Mouse (Mus musculus) cortical plate, adult 2 months (tissue): ENCODE results near the gene Sdc4. TPM values are rescaled to one million over a fixed set of nuclear protein-coding genes. Genes with fewer than 3 reads are reported as not detected.

Experiments
- H3K27ac ChIP-seq: fragments of 200-500 bp; 2 replicates; pipeline ENCODE4 v1.5.1; 2012; ENCODE audit warnings: low read length, control low read depth, inconsistent platforms; ENCODE audit not compliant: insufficient read depth
- H3K4me1 ChIP-seq: fragments of 200-500 bp; 2 replicates; pipeline ENCODE4 v1.6.1; 2011; ENCODE audit warnings: low read length; ENCODE audit not compliant: control insufficient read depth, insufficient read depth
- H3K4me3 ChIP-seq: fragments of 200-500 bp; 2 replicates; pipeline ENCODE4 v1.5.1; 2011; ENCODE audit warnings: mild to moderate bottlenecking, low read length, control low read depth; ENCODE audit not compliant: insufficient read depth
- CTCF ChIP-seq: fragments of 200-500 bp; IDR thresholded peaks from 2 replicates; pipeline ENCODE4 v1.5.1; 2011; ENCODE audit warnings: mild to moderate bottlenecking, control low read depth, low read length; ENCODE audit not compliant: insufficient read depth; ENCODE audit errors: extremely low read depth
- POLR2A ChIP-seq: fragments of 200-500 bp; IDR thresholded peaks from 2 replicates; pipeline ENCODE4 v1.6.1; 2011; ENCODE audit warnings: mild to moderate bottlenecking, low read length, control low read depth; ENCODE audit not compliant: insufficient read depth; ENCODE audit errors: extremely low read depth
- polyA plus RNA-seq: library from polyadenylated mRNA; depleted of rRNA; stranded (reverse); fragments of >200 nt; gene quantifications from 2 replicates; pipeline ENCODE4 v1.2.3, GENCODE M21; 2012

Gene Sdc4
- polyA plus RNA-seq, 1 experiment: 47.1 TPM

DNA sequence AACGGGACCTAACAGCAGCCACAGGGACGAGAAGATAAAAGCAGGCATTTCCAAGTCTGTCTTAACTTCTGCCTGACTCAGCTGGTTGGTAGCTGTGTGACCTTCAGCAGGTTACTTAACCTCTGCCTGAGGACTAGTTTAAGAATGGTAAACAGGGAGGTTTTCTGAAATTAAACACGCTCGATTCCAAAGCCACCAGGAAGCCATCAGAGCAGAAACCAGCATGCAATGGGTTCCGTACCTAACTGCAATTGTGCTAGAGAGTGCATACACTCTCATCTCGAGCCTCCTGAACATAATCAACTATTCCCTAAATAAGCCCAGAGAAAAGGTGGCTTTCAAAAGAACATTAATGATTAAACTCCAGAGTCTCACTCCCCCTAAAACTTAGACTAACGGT lies 2.0 kb downstream of the Sdc4 start:
- no peak overlapping the region for H3K27ac ChIP-seq
- no peaks in the 10 kb centered on the region for H3K4me1 ChIP-seq
- peak overlapping the region; percentile 30 for H3K4me3 ChIP-seq
- TF ChIP-seq CTCF (no peak), POLR2A (no peak)

DNA sequence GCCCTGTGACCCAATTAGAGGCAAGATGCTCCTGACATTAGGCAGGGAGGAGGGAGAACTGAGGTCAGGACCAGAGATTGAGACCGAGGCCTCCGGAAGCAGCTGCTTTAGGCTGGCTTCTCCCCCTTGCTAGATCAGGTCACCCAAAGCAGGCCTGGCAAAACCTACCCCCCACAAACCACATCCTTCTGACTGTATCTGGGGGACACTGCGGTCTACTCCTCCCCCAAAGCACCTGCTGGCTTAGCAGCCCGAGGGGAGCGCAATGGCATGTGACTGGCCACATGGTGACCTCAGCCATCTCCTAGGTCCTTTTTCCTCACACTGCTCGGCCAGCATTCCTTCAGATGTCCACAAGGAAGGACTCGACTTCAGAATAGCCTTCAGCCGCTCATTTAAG lies 2.5 kb downstream of the Sdc4 start:
- no peaks in the 10 kb centered on the region for H3K4me1 ChIP-seq
- peak overlapping the region; percentile 42; the same call in 1 of the 2 replicates for H3K27ac ChIP-seq
- TF ChIP-seq CTCF (no peak), POLR2A (no peak)
- peak overlapping the region; percentile 30 for H3K4me3 ChIP-seq

DNA sequence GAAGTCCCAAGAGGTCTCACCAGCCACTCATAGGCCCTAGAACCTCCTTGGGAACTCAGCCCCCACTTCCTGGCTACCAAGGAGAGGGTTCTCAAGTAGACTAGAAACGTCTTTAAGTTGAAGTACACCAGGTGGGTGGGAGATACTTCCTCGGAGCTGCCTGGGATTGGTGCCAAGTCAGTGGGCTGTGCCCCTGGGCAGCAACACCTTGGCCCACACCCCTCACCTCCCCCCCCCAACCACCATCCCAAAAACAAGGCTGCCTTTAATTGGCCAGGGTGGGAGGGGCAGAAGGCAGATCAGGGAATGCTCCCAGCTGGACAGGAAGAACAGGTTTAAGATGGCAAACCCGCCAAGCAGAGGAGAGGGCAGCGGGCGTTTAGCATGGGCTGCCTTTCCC lies 3.4 kb downstream of the Sdc4 start:
- Histone ChIP-seq H3K4me3 (peak overlapping the region; percentile 30; the same call in 1 of the 2 replicates), H3K4me1 (no peaks in the 10 kb centered on the region), H3K27ac (no peak overlapping the region)
- TF ChIP-seq CTCF (no peak), POLR2A (no peak)

- no peaks in the 10 kb centered on the region for H3K4me1 ChIP-seq
- H3K4me3 ChIP-seq: no peak overlapping the region
- no peak for TF ChIP-seq CTCF
- 0 out of 2 replicates have a peak, but pooled peaks have one; percentile 11 for TF ChIP-seq POLR2A
- peak overlapping the region; percentile 70 for H3K27ac ChIP-seq
Measured at GRCm38 (mm10) chr2:164439001-164439421, 4.7 kb downstream of the Sdc4 start.

DNA sequence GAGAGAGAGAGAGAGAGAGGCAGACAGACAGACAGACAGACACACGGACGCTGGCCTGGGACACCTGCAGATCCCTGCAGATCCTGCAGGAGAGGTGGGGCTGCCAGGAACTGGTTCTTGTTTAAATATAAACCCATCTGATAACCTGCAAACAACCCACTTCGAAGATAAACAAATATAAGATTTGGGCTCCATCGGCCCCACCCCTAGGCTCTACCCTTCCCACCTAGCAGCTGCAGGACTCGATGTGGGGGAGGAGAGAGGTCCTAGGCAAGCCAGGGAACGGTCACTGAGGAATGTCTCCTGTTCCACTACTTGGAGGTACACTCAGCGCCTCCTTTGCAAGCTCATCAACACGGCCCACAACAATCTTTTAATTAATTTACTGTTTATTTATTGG lies 5.4 kb downstream of the Sdc4 start:
- H3K27ac ChIP-seq: peak overlapping the region; percentile 70; the same call in 1 of the 2 replicates
- H3K4me1 ChIP-seq: no peaks in the 10 kb centered on the region
- TF ChIP-seq CTCF (no peak), POLR2A (no peak)
- no peak overlapping the region for H3K4me3 ChIP-seq

DNA sequence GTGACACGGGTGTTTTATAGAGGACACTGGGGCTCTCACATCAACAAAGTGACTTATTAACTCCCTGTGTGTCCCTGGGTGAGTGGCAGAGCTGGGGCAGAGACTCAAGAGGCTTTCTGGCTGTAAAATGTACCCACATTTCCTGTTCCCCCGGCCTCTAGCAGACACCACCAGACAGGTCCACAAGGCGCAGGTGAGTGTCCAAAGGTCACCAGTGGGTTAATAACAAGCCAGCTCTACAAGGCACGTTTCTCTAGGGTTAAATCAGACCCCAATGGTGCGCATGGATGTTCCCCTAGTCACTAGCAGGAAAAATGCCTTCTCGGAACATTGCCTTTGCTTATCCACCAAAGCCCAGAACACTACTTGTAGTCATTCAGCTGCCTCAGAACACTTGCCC lies 6.0 kb downstream of the Sdc4 start:
- Histone ChIP-seq H3K4me1 (no peaks in the 10 kb centered on the region), H3K4me3 (no peak overlapping the region), H3K27ac (no peak overlapping the region)
- TF ChIP-seq CTCF (no peak), POLR2A (no peak)

GRCm38 (mm10) chr2:164436961-164437360 lies 6.7 kb downstream of the Sdc4 start:
- TF ChIP-seq CTCF: no peak
- no peak for TF ChIP-seq POLR2A
- Histone ChIP-seq H3K4me1 (no peaks in the 10 kb centered on the region), H3K4me3 (no peak overlapping the region), H3K27ac (peak overlapping the region; percentile 49; the same call in 1 of the 2 replicates)

- Histone ChIP-seq H3K4me3 (no peak overlapping the region), H3K27ac (no peak overlapping the region; the same call in 1 of the 2 replicates), H3K4me1 (no peaks in the 10 kb centered on the region)
- TF ChIP-seq CTCF (no peak), POLR2A (no peak)
Measured at GRCm38 (mm10) chr2:164436215-164436913, 7.3 kb downstream of the Sdc4 start.

DNA sequence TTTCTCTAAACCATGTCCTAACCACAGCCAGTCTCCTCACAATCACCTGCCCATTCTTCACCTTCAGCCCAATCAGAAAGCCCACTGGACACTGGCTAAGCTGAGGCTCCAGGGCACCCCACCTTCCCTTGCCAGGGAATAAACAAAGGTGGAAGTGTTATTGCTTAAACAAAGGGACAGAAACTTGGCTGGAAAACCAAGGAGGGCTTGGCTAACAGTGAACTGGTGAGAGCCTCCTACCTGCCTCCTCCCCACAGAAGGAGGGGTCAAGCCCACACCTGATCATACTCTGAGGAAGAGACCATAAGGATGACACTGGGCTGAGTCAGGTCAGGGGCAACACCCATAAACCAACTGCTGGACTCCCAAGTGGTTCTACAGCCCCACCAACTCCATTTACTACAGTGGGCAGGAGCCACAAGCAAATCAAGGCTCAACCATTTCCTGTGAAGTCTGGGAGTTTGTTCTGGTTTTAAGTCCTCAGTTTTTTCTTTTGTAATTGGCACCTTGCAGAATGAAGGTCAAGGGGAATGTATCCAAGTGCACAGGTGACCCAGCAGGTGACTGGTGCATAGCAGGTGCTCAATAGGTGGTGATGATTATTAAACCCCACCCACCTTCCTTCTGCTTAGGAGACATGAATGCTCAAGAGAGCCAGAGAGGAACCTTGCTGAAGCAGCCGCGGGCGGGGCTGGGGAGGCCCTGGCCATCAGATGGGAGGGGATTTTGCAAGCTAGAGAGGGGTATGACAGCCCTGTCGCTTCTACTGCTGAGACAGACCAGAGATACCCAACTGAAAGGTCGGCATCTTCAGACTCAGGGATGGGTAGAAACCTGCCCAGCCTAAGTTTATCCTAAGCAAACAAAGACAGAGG lies 8.2 kb downstream of the Sdc4 start:
- no peak for TF ChIP-seq POLR2A
- Histone ChIP-seq H3K27ac (no peak overlapping the region), H3K4me3 (no peak overlapping the region), H3K4me1 (no peaks in the 10 kb centered on the region)
